Mouse (Mus musculus) MEL (cell line): ENCODE measurements around the gene Mpi. TPM values are rescaled to one million over a fixed set of nuclear protein-coding genes. Genes with fewer than 3 reads are reported as not detected.

Experiments
- DNase-seq: peaks from one replicate; pipeline ENCODE4 v3.0.0; 2011; ENCODE audit warnings: low read depth, low spot score
- H3K27ac ChIP-seq: 2 replicates; pipeline ENCODE4 v1.5.1; 2012; ENCODE audit warnings: low read depth, mild to moderate bottlenecking, control low read depth, low read length, moderate library complexity; ENCODE audit not compliant: control insufficient read depth
- H3K27me3 ChIP-seq, 2 experiments: fragments of 150-350 bp in 1 of 2; sonication (generic) in 1 of 2; 2 replicates each; pipeline ENCODE4 v1.6.1; 2012; ENCODE audit warnings: low read length in 2 of 2, mild to moderate bottlenecking in 2 of 2, improper control_type of control experiment in 1 of 2, moderate library complexity in 1 of 2; ENCODE audit not compliant: insufficient read depth in 2 of 2, control insufficient read depth in 1 of 2
- H3K36me3 ChIP-seq, 2 experiments: 2 replicates each; pipeline ENCODE4 v1.6.1; 2012 to 2014; ENCODE audit warnings: low read length in 2 of 2, improper control_type of control experiment in 1 of 2, inconsistent platforms in 1 of 2, mild to moderate bottlenecking in 1 of 2; ENCODE audit not compliant: insufficient read depth in 2 of 2, control insufficient read depth in 1 of 2
- H3K4me1 ChIP-seq, 2 experiments: fragments of 150-350 bp in 1 of 2; sonication (generic) in 1 of 2; 2 replicates each; pipeline ENCODE4 v1.6.1; 2012; ENCODE audit warnings: low read length in 2 of 2, improper control_type of control experiment in 1 of 2, mild to moderate bottlenecking in 1 of 2; ENCODE audit not compliant: insufficient read depth in 2 of 2, control insufficient read depth in 1 of 2
- H3K4me3 ChIP-seq, 2 experiments: fragments of 150-350 bp in 1 of 2; sonication (generic) in 1 of 2; 2 replicates each; pipeline ENCODE4 v1.5.1; 2012; ENCODE audit warnings: low read depth in 2 of 2, low read length in 2 of 2, mild to moderate bottlenecking in 2 of 2, moderate library complexity in 2 of 2, control low read depth in 1 of 2, improper control_type of control experiment in 1 of 2; ENCODE audit not compliant: control insufficient read depth in 1 of 2, insufficient read depth in 1 of 2
- H3K79me2 ChIP-seq: 2 replicates; pipeline ENCODE4 v1.6.1; 2012; ENCODE audit warnings: mild to moderate bottlenecking, low read length, moderate library complexity; ENCODE audit not compliant: control insufficient read depth, poor library complexity, insufficient read depth
- H3K9ac ChIP-seq: 2 replicates; pipeline ENCODE4 v1.6.1; 2012; ENCODE audit warnings: low read depth, mild to moderate bottlenecking, control low read depth, low read length, moderate library complexity; ENCODE audit not compliant: control insufficient read depth, poor library complexity, severe bottlenecking
- H3K9me3 ChIP-seq: fragments of 150-350 bp; sonication (generic); replicated peaks from 2 replicates; pipeline ENCODE4 v1.6.1; 2012; ENCODE audit warnings: mild to moderate bottlenecking, low read length, improper control_type of control experiment, moderate library complexity; ENCODE audit not compliant: insufficient read depth
- GABPA ChIP-seq: IDR thresholded peaks from 2 replicates; pipeline ENCODE4 v1.6.1; 2012; ENCODE audit warnings: low read depth, mild to moderate bottlenecking, inconsistent platforms, low read length, improper control_type of control experiment, moderate library complexity
- GATA1 ChIP-seq: IDR thresholded peaks from 2 replicates; pipeline ENCODE4 v1.6.1; 2011; ENCODE audit warnings: low read depth, low read length, improper control_type of control experiment
- KAT2A ChIP-seq: conservative IDR thresholded peaks from 2 replicates; pipeline ENCODE4 v1.6.1; 2012; ENCODE audit warnings: low read depth, low read length, improper control_type of control experiment, inconsistent platforms
- MAZ ChIP-seq: IDR thresholded peaks from 2 replicates; pipeline ENCODE4 v1.6.1; 2012; ENCODE audit warnings: low read depth, mild to moderate bottlenecking, inconsistent platforms, low read length, improper control_type of control experiment
- MEF2A ChIP-seq: IDR thresholded peaks from 2 replicates; pipeline ENCODE4 v1.6.1; 2014; ENCODE audit warnings: low read depth, mild to moderate bottlenecking, inconsistent platforms, low read length, improper control_type of control experiment; ENCODE audit not compliant: poor library complexity, insufficient replicate concordance, severe bottlenecking; ENCODE audit errors: extremely low read depth
- NELFE ChIP-seq: IDR thresholded peaks from 2 replicates; pipeline ENCODE4 v1.6.1; 2011; ENCODE audit warnings: low read depth, low read length, improper control_type of control experiment
- POLR2A ChIP-seq, 2 experiments: IDR thresholded peaks; 2 replicates each; pipeline ENCODE4 v1.6.1; 2011 to 2012; ENCODE audit warnings: low read length in 2 of 2, mild to moderate bottlenecking in 2 of 2, control low read depth in 1 of 2, improper control_type of control experiment in 1 of 2, low read depth in 1 of 2, moderate library complexity in 1 of 2; ENCODE audit not compliant: control insufficient read depth in 1 of 2, insufficient read depth in 1 of 2, poor library complexity in 1 of 2
- POLR2AphosphoS2 ChIP-seq: IDR thresholded peaks from 2 replicates; pipeline ENCODE4 v1.6.1; 2011; ENCODE audit warnings: low read length, improper control_type of control experiment
- TAL1 ChIP-seq: IDR thresholded peaks from 2 replicates; pipeline ENCODE4 v1.6.1; 2012; ENCODE audit warnings: mild to moderate bottlenecking, inconsistent platforms, low read length, moderate library complexity, mixed read lengths
- TBP ChIP-seq: IDR thresholded peaks from 2 replicates; pipeline ENCODE4 v1.8.0; 2011; ENCODE audit warnings: low read depth, low read length, improper control_type of control experiment
- UBTF ChIP-seq: IDR thresholded peaks from 2 replicates; pipeline ENCODE4 v1.6.1; 2012; ENCODE audit warnings: low read depth, mild to moderate bottlenecking, inconsistent platforms, low read length, improper control_type of control experiment, moderate library complexity, borderline replicate concordance; ENCODE audit not compliant: insufficient read depth
- polyA plus RNA-seq, 2 experiments: library from polyadenylated mRNA; stranded (reverse) in 1 of 2; unstranded in 1 of 2; fragments of >175 nt in 1 of 2; fragments of >200 nt in 1 of 2; gene quantifications; 2 replicates each; pipeline versions ENCODE4 v1.2.1 to v1.2.4; 2012; ENCODE audit warnings: low replicate concordance in 2 of 2, low read depth in 1 of 2; ENCODE audit not compliant: insufficient read length in 2 of 2, insufficient read depth in 1 of 2, missing spikeins in 1 of 2
- total RNA-seq: library from RNA; depleted of rRNA; stranded (reverse); fragments of 300-350 nt; gene quantifications from 2 replicates; pipeline ENCODE4 v1.2.3, GENCODE M21; 2012

The Mpi gene
- total and polyA plus RNA-seq, 3 experiments: 24.3 to 37.7 TPM; not detected in 1

DNA sequence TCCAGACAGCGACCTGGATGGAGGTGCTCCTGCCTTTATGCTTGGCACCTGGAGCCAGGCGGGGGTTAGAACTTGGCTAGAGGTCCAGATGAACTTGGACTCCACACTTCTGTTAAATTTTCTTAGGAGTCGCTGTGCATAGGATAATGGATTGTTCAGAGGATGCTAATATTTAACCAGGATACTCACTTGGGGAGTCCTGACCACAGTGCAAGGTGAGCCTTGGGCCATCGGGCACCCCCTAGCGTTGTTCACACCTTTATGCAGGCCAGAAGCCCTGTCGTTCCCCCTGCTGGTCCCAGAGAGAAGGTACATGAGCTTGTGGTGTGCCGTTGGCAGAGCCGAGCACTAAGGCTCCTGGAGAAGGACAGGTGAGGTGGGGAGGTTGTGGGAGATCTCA is 14.3 kb upstream of the Mpi start:
- Histone ChIP-seq H3K27me3 (no peaks in the 10 kb centered on the region), H3K9me3 (no peaks in the 10 kb centered on the region), H3K79me2 (peaks cover 22% of the 10 kb centered on the region), H3K27ac (no peak overlapping the region), H3K4me1 (peaks cover 2 to 14% of the 10 kb centered on the region in 2 experiments), H3K36me3 (peaks cover 3 to 11% of the 10 kb centered on the region in 2 experiments), H3K4me3 (no peak overlapping the region), H3K9ac (no peak overlapping the region)
- DNase-seq: no peak
- no peak for TF ChIP-seq MAZ
- TF ChIP-seq POLR2A (IDR thresholded peaks at IDR 0.05; ENCODE audit: control insufficient read depth in 1 of 2, insufficient read depth in 1 of 2, low read depth in 1 of 2, low read length in 2 of 2, poor library complexity in 1 of 2): no peak
- no peak for TF ChIP-seq UBTF
- TF ChIP-seq MEF2A: no peak
- no peak for TF ChIP-seq TBP

DNA sequence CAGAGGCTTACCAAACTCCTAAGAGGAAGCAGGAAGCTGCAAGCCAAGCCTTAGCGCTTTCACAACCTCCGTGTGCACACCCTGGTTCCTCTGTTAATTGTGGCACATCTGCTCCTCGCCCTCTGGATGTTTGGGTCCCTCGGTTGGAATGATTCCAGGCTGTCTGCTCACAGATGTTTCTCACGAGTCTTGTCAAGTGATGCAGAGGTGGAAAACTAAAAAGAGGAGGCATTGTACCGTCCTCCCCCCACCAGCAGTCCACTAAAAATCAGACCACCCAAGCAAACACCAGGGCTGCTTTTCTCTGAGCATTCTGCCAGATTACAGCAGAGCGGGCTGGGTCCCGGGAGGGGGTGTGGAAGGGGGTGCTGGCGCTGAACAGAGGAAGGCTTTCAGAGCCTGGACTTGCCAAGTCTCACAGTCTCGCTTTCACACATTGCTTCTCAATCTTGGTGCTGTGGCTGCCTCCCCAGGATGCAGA is 13.2 kb upstream of the Mpi start:
- H3K27ac ChIP-seq: no peak overlapping the region
- TF ChIP-seq TBP (no peak), NELFE (no peak)
- no peak for DNase-seq
- peaks cover 2 to 18% of the 10 kb centered on the region in 2 experiments for H3K4me1 ChIP-seq
- peaks cover 3 to 14% of the 10 kb centered on the region in 2 experiments for H3K36me3 ChIP-seq
- peaks cover 24% of the 10 kb centered on the region for H3K79me2 ChIP-seq
- no peaks in the 10 kb centered on the region for H3K27me3 ChIP-seq
- H3K9ac ChIP-seq: no peak overlapping the region
- no peaks in the 10 kb centered on the region for H3K9me3 ChIP-seq
- no peak overlapping the region for H3K4me3 ChIP-seq

DNA sequence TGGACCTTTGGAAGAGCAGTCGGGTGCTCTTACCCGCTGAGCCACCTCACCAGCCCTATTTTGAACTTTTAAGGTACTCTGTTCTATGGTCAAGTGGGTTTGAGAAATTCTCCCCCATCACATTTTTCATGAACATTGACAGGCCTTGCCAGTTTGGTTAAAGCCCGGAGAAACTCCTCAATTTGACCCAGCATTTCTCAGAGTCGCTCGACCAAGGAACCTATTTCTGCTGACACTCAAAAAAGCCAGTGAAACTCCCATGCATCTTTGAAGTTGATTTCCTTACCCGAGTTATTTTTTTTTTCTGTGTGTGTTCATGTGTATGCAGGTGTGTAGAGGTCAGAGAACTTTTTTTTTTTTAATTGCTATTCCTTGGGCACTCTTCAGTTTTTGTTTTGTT is 12.0 kb upstream of the Mpi start:
- no peak overlapping the region for H3K4me3 ChIP-seq
- H3K4me1 ChIP-seq: peaks cover 2 to 25% of the 10 kb centered on the region in 2 experiments
- H3K36me3 ChIP-seq: peaks cover 2 to 20% of the 10 kb centered on the region in 2 experiments
- no peaks in the 10 kb centered on the region for H3K9me3 ChIP-seq
- no peak for TF ChIP-seq KAT2A
- no peak for TF ChIP-seq GABPA
- no peak for TF ChIP-seq GATA1
- no peak for TF ChIP-seq MEF2A
- TF ChIP-seq POLR2AphosphoS2: no peak
- no peak for TF ChIP-seq TAL1
- TF ChIP-seq, all 39 proteins: peak for 0
- Histone ChIP-seq H3K9ac (no peak overlapping the region), H3K79me2 (peaks cover 24% of the 10 kb centered on the region), H3K27me3 (no peaks in the 10 kb centered on the region), H3K27ac (no peak overlapping the region)
- no peak for DNase-seq
